Mouse (Mus musculus) liver, embryonic 14.5 days (tissue): ENCODE measurements around the gene Mymx.

Source experiments
- CTCF ChIP-seq: IDR thresholded peaks from 2 replicates; pipeline ENCODE4 v1.5.1; 2016; ENCODE audit warnings: antibody characterized with exemption, low read depth, control low read depth
- EP300 ChIP-seq: IDR thresholded peaks from 2 replicates; pipeline ENCODE4 v1.6.1; 2016; ENCODE audit warnings: antibody characterized with exemption, low read depth

DNA sequence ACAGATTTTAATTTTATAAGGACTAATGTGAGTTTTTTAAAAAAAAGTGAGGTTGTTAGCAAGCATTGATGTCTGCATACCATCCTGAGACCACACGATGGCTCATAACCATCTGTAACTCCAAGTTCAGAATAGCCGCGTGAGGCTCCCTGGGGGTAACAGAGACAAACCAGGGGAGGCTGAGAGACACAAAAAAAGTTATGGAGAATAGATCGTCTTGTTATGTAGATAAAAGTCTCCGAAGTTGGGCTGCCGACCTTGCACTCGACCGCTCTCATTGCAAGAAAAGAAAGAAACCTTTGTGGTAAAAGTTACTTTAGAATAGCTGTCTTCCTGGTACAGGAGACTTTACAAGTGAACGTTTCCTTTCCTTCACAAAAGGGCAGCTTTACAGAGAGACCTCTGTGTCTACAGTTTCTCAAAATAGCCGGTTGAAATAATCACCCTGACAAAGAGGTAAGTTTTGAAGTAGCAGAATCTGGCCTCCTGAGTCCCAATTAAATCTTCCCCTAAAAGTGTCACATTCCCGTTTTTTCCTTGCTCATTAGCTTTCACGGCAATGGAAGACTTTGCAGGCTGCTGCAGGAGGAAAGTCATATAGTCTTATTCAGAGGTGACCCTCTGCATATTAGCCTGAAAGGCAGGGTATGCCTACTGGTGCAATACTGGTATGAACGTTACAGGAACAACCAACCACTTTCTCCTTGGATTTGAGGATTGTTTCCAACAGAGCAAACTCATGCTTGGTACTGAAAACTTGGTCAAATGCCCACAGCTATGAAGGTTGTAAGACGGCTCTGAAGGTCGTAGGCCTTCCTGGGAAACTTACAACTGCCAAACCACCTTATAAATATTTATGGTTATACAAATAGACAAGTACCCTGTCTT lies 5.3 kb upstream of the Mymx start:
- TF ChIP-seq EP300: no peak
- TF ChIP-seq CTCF: no peak
